Mouse (Mus musculus) lung, adult 2 months (tissue): ENCODE data around the gene Eif4a1.

Experiments
- CTCF ChIP-seq: fragments of 200-500 bp; IDR thresholded peaks from 2 replicates; pipeline ENCODE4 v1.5.1; 2011; ENCODE audit warnings: mild to moderate bottlenecking, low read length, control low read depth; ENCODE audit not compliant: insufficient read depth
- POLR2A ChIP-seq: fragments of 200-500 bp; IDR thresholded peaks from 2 replicates; pipeline ENCODE4 v1.6.1; 2011; ENCODE audit warnings: low read depth, mild to moderate bottlenecking, control low read depth, low read length, borderline replicate concordance; ENCODE audit errors: extremely low read depth

- no peak for TF ChIP-seq POLR2A
- TF ChIP-seq CTCF = no peak
Observed at GRCm38 (mm10) chr11:69680136-69680855, 8.1 kb upstream of the Eif4a1 start.
